Mouse (Mus musculus) embryonic facial prominence, embryonic 11.5 days (tissue): ENCODE results near the gene Gsk3b. TPM values are rescaled to one million over a fixed set of nuclear protein-coding genes. Genes with fewer than 3 reads are reported as not detected.

Experiments used
- ATAC-seq: fragments of 200-750 bp; cut with Nextera tagmentation; replicated peaks from 2 replicates; pipeline ENCODE4 v1.8.0; 2017; ENCODE audit warnings: low read depth; ENCODE audit not compliant: insufficient number of reproducible peaks, low FRiP score, low TSS enrichment
- DNase-seq: peaks from one replicate; pipeline ENCODE4 v3.0.0-alpha.2; 2015; ENCODE audit warnings: low spot score
- H3K27ac ChIP-seq: fragments of 300-500 bp; sonication (generic); replicated peaks from 2 replicates; pipeline ENCODE4 v1.5.1; 2014; ENCODE audit warnings: mild to moderate bottlenecking, low read depth, low read length, control low read depth
- H3K27me3 ChIP-seq: fragments of 300-500 bp; sonication (generic); 2 replicates; pipeline ENCODE4 v1.6.1; 2014; ENCODE audit warnings: mild to moderate bottlenecking, low read length, moderate library complexity, mixed read lengths; ENCODE audit not compliant: control insufficient read depth, insufficient read depth
- H3K36me3 ChIP-seq: fragments of 300-500 bp; sonication (generic); replicated peaks from 2 replicates; pipeline ENCODE4 v1.6.1; 2014; ENCODE audit warnings: low read depth, mild to moderate bottlenecking, low read length, moderate library complexity, mixed read lengths; ENCODE audit not compliant: control insufficient read depth, insufficient read depth
- H3K4me1 ChIP-seq: fragments of 300-500 bp; sonication (generic); 2 replicates; pipeline ENCODE4 v1.6.1; 2014; ENCODE audit warnings: low read length, mixed read lengths; ENCODE audit not compliant: control insufficient read depth, insufficient read depth
- H3K4me2 ChIP-seq: fragments of 300-500 bp; sonication (generic); 2 replicates; pipeline ENCODE4 v1.6.1; 2014; ENCODE audit warnings: low read depth, mild to moderate bottlenecking, control low read depth, low read length, moderate library complexity
- H3K4me3 ChIP-seq: fragments of 300-500 bp; sonication (generic); 2 replicates; pipeline ENCODE4 v1.5.1; 2014; ENCODE audit warnings: low read depth, low read length, control low read depth
- H3K9ac ChIP-seq: fragments of 300-500 bp; sonication (generic); replicated peaks from 2 replicates; pipeline ENCODE4 v1.6.1; 2014; ENCODE audit warnings: mild to moderate bottlenecking, control low read depth, low read length
- H3K9me3 ChIP-seq: fragments of 300-500 bp; sonication (generic); replicated peaks from 2 replicates; pipeline ENCODE4 v1.6.1; 2016; ENCODE audit warnings: mild to moderate bottlenecking, low read length, inconsistent platforms, mixed read lengths; ENCODE audit not compliant: control insufficient read depth
- WGBS: fragments of 180-500 bp; shearing (Covaris S2); extraction: QIAGEN DNeasy Blood & Tissue Kit; methylation state at CpG from one replicate; pipeline ENCODE4 v1.1.7; 2014; 5-methylcytosine and 5-hydroxymethylcytosine counted together
- polyA plus RNA-seq: library from polyadenylated mRNA; unstranded; fragments of >200 nt; fragmentation: Nextera tagmentation; extraction: Ambion mirVana; gene quantifications from 2 replicates; pipeline ENCODE4 v1.2.1, GENCODE M21; 2014

The Gsk3b gene
- polyA plus RNA-seq, 1 experiment from 2014 or later: 81.9 TPM

GRCm38 (mm10) chr16:38164811-38165591, 76.2 kb downstream of the Gsk3b start:
- no peak for ATAC-seq

GRCm38 (mm10) chr16:38168971-38169370, 80.2 kb downstream of the Gsk3b start:
- Histone ChIP-seq H3K36me3 (no peaks in the 10 kb centered on the region; the same call in 1 of the 2 replicates), H3K27ac (no peak overlapping the region)
- WGBS: 95% methylated on average over 5 of the region's 5 CpGs

More at GRCm38 (mm10) chr16:38164811-38165591, 76.2 kb downstream of the Gsk3b start:
- Histone ChIP-seq H3K4me1 (no peaks in the 10 kb centered on the region), H3K36me3 (no peaks in the 10 kb centered on the region), H3K4me2 (no peak overlapping the region), H3K9me3 (no peaks in the 10 kb centered on the region), H3K27ac (no peak overlapping the region), H3K9ac (no peak overlapping the region), H3K27me3 (no peaks in the 10 kb centered on the region), H3K4me3 (no peak overlapping the region)
- WGBS: 98% methylated on average over 7 of the region's 7 CpGs
- DNase-seq: no peak

GRCm38 (mm10) chr16:38179150-38179549, 90.3 kb downstream of the Gsk3b start:
- Histone ChIP-seq H3K4me2 (no peak overlapping the region), H3K4me1 (no peaks in the 10 kb centered on the region), H3K27ac (no peak overlapping the region), H3K27me3 (no peaks in the 10 kb centered on the region), H3K36me3 (no peaks in the 10 kb centered on the region; the same call in 1 of the 2 replicates), H3K4me3 (no peak overlapping the region), H3K9me3 (no peaks in the 10 kb centered on the region), H3K9ac (no peak overlapping the region)
- ATAC-seq: no peak
- WGBS: 85% methylated on average over 4 of the region's 4 CpGs
- no peak for DNase-seq

More at GRCm38 (mm10) chr16:38168971-38169370, 80.2 kb downstream of the Gsk3b start:
- Histone ChIP-seq H3K4me3 (no peak overlapping the region), H3K27me3 (no peaks in the 10 kb centered on the region), H3K4me2 (no peak overlapping the region), H3K4me1 (no peaks in the 10 kb centered on the region), H3K9me3 (no peaks in the 10 kb centered on the region), H3K9ac (no peak overlapping the region)
- DNase-seq (no peak), ATAC-seq (no peak)

- H3K27me3 ChIP-seq: no peaks in the 10 kb centered on the region
- no peak overlapping the region for H3K4me2 ChIP-seq
- H3K36me3 ChIP-seq: no peaks in the 10 kb centered on the region; the same call in none of the 2 replicates
- ATAC-seq: no peak
- no peak overlapping the region for H3K4me3 ChIP-seq
- no peak overlapping the region for H3K9ac ChIP-seq
- H3K9me3 ChIP-seq: no peaks in the 10 kb centered on the region
- no peak overlapping the region for H3K27ac ChIP-seq
- H3K4me1 ChIP-seq: no peaks in the 10 kb centered on the region
- 91% methylated on average over 8 of the region's 8 CpGs for WGBS
- no peak for DNase-seq
Observed at GRCm38 (mm10) chr16:38181421-38181820, 92.6 kb downstream of the Gsk3b start.

GRCm38 (mm10) chr16:38184657-38185269, 96.0 kb downstream of the Gsk3b start:
- H3K27ac ChIP-seq: no peak overlapping the region
- no peak overlapping the region for H3K4me3 ChIP-seq
- DNase-seq (no peak), ATAC-seq (no peak)
- no peak overlapping the region for H3K9ac ChIP-seq
- H3K4me1 ChIP-seq: no peaks in the 10 kb centered on the region
- H3K36me3 ChIP-seq: no peaks in the 10 kb centered on the region; the same call in none of the 2 replicates
- H3K27me3 ChIP-seq: no peaks in the 10 kb centered on the region
- 90% methylated on average over 8 of the region's 8 CpGs for WGBS
- H3K9me3 ChIP-seq: no peaks in the 10 kb centered on the region
- no peak overlapping the region for H3K4me2 ChIP-seq

GRCm38 (mm10) chr16:38189952-38190351, 101.2 kb downstream of the Gsk3b start:
- Histone ChIP-seq H3K27me3 (no peaks in the 10 kb centered on the region), H3K4me3 (no peak overlapping the region), H3K27ac (no peak overlapping the region), H3K4me1 (no peaks in the 10 kb centered on the region), H3K9me3 (no peaks in the 10 kb centered on the region), H3K4me2 (no peak overlapping the region), H3K36me3 (no peaks in the 10 kb centered on the region), H3K9ac (no peak overlapping the region)
- ATAC-seq (no peak), DNase-seq (no peak)
- WGBS: 90% methylated on average over 4 of the region's 4 CpGs

- peaks cover 2% of the 10 kb centered on the region; the same call in 1 of the 2 replicates for H3K36me3 ChIP-seq
- WGBS: 91% methylated on average over 3 of the region's 3 CpGs
Observed at GRCm38 (mm10) chr16:38190531-38190930, 101.7 kb downstream of the Gsk3b start.

GRCm38 (mm10) chr16:38191460-38191859, 102.7 kb downstream of the Gsk3b start:
- 91% methylated on average over 6 of the region's 6 CpGs for WGBS
- H3K27me3 ChIP-seq: no peaks in the 10 kb centered on the region
- H3K27ac ChIP-seq: no peak overlapping the region

More at GRCm38 (mm10) chr16:38190531-38190930, 101.7 kb downstream of the Gsk3b start:
- no peak for DNase-seq
- Histone ChIP-seq H3K9ac (no peak overlapping the region), H3K27ac (no peak overlapping the region), H3K9me3 (no peaks in the 10 kb centered on the region), H3K4me2 (no peak overlapping the region), H3K27me3 (no peaks in the 10 kb centered on the region), H3K4me3 (no peak overlapping the region), H3K4me1 (no peaks in the 10 kb centered on the region)
- ATAC-seq: no peak

More at GRCm38 (mm10) chr16:38191460-38191859, 102.7 kb downstream of the Gsk3b start:
- no peak for ATAC-seq
- Histone ChIP-seq H3K9ac (no peak overlapping the region), H3K36me3 (peaks cover 2% of the 10 kb centered on the region; the same call in 1 of the 2 replicates), H3K4me1 (no peaks in the 10 kb centered on the region), H3K9me3 (no peaks in the 10 kb centered on the region), H3K4me3 (no peak overlapping the region), H3K4me2 (no peak overlapping the region)
- DNase-seq: no peak
